Mouse (Mus musculus) layer of hippocampus, adult 9-10 months (tissue): Measurements from ENCODE around the gene Agap1.

Experiments used
- DNase-seq: peaks from one replicate; pipeline ENCODE4 v3.0.0; 2022; ENCODE audit warnings: low spot score

Gene Agap1

DNA sequence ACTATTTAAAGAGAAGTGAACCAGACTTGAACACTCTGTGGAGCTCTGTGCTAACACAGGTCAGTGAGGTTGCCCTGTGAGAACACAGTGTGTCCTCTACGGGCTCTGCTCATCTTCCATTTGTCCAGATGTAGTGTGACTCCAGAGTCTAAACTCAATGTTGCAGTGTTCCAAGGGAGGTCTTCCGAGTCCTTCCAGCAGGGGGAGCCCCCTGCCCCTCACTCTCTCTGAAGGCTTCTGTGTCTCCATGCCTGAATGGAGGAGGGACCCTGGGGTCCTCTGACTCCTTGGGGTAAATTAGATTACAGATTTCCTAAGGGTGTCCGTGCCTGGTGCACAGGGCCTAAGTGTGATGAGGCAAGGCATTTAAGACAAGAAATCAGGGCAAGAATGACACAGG, 302.9 kb downstream of the Agap1 start:
- DNase-seq, result no peak

DNA sequence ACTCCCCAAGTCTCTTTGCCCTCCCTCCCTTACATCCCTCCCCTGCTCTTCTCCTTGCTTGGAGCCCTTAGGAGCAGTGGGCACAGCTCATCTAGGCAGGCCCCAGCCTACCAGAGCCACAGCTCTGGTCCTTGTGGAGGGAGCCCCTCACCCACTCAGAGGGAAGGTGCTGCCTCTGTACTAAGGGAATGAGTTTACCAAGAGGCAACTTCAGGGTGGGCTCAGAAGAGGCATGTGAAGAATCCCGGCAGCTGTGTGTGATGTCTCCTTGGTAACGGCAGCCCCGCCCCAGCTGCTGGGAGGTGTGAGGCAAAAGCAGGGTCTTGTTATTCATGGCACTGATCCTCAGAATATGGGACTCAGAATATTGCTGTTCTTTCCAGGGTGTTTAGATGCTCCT, 309.3 kb downstream of the Agap1 start:
- DNase-seq, result no peak

DNA sequence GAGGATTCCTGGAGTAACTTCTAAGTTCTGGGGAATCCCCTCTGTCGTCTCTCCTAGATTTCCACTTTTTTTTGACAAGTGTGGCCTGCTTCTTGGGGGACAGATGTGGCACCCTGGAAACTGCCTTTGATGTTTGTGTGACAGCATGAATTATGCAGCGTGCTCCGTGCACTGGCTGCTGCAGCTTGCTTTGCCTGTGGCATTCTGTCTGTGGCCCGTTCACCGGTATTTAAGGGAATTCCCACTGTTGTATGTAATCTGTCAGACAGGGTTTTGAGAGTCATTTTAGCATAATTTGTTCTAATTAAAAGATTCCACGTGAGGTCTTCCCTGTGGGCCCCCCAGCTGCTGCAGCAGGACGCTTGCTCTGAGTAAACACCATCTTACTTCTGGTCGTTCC, 312.3 kb downstream of the Agap1 start:
- DNase-seq, result no peak

DNA sequence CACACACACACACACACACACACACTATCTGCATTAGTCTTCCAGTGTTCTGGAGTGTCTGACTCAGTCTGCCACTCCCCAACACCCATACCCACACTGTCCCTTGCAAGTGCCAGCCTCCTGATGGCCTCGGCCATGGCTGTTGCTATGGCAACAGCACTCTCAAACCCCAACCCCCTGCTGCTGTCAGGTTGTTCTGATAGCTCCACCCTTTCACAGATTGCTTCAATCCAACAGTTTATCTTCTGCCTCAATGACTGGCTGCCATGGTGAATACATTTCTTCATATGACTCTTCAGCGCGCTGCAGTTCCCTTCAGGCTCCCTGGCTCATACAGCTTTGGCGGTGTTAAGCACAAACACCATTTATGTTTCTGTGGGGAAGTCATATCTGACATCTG, 315.0 kb downstream of the Agap1 start:
- no peak for DNase-seq

DNA sequence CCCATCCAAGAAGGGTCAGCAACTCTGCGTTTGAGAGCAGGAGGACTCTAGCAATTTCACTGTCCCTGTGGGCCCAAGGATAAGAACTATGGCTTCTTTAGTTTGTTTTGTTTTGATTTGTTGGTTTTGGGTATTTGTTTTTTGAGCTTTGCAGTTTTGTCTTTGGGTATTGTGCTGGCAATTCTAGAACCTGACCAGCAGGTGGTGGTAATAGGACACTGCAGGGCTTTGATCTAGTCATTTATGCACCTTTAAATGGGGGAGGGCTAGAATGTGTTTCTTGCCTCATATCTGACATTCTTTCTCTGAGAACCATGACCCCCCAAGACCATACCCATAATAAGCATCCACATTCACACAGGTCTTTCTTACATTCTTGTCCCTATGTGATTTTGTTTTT, 315.7 kb downstream of the Agap1 start:
- DNase-seq, result no peak

DNA sequence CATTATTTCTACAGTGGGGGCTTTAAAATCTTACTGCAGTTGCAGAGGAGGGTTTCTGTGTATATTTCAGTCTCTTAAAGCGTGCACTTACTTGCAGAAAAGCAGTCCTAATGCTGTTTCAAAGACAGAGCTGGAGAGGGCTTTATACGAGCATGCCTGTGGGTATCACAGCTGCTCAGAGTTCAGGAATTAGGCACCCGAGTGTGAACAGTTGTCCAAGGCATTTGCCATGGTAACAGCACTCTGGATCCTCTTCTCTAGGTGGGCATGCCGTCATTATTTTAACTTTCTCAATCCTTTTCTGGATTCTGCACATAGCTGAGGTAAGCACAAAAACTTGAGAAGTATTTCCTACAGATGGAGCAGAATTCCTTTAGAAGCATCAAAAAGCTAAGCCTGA, 321.1 kb downstream of the Agap1 start:
- DNase-seq, result no peak

DNA sequence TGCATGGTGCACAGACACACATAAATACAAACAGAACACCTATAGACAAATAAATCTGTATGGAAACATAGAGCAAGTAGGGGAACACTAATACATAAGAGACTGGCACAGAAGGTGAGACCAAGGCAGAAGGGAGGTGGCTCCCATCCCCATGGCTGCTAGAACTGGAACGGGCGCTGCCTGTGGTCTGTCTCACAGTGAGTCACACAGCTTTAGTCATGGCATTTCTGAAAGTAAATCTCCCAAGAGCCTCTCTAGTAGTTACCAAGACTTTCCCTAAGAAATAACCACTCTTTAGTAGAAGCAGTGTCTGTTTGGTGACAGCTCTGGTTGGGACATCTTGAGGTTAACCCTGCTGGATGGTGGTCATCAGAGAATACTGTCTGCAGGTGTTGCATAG, 326.1 kb downstream of the Agap1 start:
- no peak for DNase-seq

DNA sequence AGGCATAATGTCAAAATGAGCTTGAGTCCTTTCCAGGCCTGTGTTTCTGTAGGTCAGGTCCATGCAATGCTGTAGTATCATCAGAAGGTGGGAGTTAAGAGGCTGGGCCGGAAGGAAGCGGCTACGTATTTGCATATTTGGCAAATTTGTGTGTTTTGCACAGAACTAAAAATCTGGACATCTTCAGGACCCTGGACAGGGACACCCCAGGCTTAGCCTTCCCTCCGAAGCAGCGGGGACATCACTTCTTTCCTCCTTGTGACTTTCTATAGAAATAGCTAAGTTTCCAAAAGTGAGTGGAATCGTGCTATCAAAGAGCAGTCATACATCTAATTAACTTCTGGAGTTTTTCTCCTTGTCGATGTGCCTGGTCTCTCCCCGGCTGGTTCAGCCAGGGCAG, 327.3 kb downstream of the Agap1 start:
- no peak for DNase-seq

DNA sequence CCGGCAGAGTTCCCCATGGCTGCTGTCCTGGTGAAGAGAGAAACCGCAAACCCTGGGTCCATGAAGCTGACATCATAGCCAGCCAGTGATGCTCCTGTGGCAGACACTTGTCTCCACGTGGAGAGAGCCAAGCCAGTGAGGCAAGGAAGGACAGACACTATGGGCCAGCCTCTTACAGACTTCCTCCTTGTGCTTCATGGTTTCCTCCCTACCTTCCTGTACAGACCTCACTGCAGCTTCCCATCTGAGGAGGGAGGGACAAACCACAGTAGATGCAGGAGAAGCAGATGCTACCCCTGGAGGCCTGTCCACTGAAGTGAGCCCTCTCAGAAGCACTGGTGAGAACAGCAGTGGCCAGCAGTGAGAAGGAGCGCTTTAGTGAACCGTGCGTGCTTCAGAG, 332.2 kb downstream of the Agap1 start:
- no peak for DNase-seq

DNA sequence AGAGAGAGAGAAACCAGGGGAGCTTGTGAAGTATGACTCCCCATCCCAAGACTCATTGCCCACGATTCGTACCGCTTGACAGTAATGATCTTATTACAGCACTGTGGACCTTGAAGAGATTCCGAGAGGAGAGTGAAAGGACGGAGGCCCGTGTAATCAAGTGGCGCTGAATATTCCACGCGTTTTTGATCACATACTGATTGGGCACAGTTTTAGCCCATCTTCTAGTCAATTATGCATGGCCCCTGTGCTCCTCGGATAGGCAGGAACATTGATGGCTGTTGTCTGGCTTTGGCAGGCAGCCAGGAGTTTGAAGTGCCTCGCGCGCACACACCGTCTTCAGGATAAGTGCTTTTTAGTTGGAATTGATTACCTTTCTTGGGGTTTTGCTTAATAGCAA, 344.1 kb downstream of the Agap1 start:
- DNase-seq, result no peak

DNA sequence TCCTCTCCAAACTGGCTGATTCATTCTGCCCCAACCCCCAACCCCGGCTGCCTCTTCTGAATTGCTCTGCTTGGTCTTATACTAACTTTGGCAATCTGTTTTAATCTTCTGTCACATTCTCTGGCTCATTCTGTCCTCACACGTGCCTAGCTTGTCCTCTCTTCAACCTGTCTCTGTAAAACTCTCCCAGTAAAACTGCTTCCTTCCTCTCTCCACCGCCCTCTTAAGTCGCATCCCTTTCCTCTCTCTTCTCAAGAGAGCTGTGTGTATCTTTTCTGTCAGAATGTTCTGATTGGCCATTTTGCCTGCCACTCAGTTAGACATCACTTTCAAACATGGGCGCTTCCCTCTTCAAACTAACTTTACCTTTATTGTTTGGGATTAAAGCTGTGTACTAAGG, 346.9 kb downstream of the Agap1 start:
- DNase-seq, result peak; percentile 12

DNA sequence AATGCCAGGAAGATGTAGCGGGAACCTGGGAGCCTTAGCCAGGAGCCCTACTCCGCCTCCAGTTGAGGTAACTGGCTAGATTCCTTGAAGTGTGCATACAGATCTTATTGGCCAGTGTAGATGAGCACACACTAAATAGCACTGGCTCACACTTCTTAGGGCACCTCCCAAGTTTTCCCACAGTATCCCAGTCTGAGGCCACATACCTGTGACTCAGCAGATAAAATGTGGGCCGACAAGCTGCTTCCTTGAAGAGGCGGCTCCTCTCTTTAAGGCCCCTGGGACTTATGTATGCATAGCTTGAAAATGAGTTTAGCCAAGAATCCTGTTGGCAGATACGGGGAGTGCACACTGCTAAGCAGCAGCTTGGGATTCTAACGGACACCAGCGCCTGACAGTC, 350.4 kb downstream of the Agap1 start:
- no peak for DNase-seq

DNA sequence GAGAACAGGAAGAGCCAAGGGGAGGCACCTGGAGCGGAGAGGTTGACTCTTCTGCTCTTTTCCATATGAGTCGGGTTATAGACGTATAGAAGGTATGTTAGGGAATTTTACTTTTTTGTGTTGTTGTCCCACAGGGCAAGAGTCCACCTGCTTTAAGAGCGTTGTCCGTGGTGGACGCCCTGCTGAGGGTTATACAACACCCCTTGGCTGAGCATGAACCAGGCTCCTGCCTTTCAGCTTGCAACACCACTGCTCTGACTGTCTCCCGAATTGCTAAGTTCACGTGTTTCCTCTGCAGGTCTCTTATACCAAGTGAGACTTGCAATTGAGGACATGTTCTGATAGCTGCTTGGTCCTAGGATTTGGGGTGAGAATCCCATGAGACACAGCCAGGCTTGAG, 358.2 kb downstream of the Agap1 start:
- DNase-seq, result no peak

DNA sequence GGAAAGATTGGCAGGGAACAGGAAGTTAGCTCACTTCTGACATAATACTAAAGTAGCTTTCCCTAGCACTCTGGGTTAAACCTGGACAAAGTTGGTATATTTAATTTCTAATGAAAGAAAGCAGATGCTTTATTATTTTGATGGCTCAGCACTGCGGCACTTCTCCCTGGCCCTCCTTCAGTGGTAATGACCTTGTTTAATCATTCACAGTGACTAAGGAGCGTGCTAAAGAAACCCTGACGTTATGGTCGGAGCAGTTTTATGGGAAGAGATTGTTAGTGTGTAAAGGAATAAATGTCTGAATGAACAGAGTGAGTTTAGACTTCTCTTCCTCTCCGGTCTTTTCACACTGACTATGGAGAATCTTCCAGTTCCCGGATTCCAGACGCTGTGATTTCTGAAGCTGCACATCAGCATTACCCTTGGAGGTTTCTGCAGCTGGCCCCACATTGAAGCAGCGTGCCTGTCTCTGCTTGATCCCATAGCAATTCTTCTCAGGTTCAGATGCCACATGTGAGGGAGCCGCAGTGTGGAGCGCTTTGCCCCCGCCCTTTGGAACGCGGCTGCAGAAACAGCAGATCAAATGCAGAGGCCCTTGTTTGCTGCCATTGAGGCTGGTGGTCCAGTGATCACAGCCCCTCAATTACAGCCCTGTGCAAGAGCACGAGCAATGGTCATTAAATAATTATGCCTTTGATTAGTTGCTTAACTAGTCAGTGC, 362.0 kb downstream of the Agap1 start:
- no peak for DNase-seq

DNA sequence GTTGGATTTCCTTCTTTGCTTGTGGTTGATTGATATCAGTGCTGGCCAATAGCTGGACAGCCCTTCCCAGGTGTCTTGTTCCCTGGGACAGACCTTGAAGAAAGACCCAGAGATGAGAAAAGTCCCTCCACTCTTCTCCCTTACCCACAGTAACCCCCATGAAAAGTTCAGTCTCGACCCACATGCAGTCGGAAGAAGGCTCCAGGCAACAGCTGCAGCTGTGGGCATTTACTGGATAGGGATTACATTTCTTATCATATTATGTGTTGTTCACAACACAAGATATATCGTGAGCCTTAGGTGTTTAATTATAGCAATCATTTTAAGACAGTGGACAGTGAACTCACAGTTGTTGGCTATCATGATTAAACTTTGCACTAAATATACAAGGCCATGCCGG, 367.2 kb downstream of the Agap1 start:
- no peak for DNase-seq

DNA sequence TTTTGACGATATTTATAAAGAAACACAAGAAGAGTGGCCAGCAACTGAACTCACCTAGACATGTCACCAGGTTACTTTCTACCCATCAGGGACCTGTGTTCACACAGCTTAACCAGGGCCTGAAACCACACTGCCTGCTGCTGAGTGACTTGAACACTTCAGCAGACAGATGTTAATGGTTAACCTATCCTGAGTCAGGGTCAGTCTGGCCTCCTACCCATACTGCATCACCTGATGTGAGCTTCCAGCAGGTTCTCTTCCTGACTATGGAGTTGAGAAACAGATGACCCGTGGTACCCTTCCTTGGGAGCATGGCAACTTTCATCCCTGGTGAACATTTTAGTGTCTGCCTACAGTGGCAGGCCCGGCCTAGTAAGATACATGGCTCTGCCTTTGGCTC, 367.8 kb downstream of the Agap1 start:
- DNase-seq, result no peak

DNA sequence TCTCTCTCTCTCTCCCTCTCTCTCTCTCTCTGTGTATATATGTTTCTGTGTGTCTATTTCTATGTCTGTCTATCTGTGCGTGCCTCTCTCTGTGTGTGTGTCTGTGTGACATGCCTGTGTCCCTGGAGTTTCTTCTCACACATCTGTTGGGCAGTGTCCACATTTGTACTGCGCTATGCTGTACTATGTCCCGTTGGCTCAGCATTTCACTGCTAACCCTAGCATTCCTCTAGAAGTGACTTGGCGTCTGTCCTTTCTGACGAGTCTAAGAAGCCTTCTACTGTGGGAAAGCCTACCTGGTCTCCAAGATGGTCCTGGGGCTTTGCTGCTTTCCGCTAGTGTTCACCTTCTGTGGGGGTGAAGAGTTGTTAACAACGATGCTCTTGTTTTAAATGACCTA, 368.4 kb downstream of the Agap1 start:
- no peak for DNase-seq

DNA sequence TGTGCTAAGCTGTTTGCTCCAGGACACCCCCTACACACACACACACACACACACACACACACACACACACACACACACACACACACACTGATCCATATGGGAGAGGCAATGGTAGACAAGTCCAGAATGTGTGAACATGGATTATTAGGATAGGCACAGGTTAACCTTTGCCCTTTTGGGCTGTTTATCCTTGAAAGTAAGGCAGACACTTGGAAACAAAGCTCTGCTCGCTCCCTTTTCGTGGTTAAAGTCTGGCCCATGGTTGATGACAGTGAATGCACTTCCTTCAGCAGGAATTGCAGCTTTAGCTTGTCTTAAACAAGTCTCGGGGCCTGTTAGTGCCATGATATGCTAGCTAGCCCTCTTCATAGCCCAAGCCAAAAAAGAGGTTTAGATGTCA, 372.4 kb downstream of the Agap1 start:
- no peak for DNase-seq

DNA sequence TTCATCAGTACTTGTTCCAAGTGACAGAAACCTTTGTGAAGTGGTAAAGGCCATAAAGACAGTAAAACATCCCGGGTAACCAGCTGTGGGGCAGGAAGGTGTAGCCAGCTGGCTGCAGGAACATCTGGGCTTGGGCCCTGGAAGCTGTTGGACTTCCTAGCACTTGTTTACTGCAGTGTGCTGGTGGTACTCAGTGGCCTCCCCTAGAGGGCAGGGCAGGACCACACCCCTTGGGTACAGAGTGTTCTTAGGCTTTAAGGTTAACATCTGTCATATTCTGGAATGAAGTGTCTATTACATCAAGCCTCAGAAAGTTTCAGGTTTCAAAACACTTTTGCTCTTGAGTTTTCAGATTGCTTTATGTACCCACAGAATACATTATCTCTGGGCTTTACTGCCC, 376.5 kb downstream of the Agap1 start:
- no peak for DNase-seq

DNA sequence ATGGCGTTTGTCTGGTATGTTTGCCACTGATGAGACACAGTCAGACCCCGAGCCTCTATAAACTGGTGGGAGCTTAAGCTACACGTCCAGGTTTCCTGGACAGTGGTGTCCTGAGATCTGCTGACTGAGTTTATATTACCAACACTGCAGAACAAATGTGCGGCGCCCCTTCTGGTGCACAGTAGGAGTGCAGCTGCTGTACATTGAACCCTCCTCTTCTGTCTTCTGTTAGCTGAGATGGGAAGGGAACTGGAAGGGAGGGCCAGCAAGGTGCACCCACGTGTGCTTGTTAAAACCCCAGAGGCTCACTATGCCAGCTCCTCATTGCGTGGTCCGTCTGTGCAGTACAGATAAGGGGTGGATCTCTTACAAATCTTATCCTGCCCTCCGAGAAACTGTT, 389.5 kb downstream of the Agap1 start:
- no peak for DNase-seq

DNA sequence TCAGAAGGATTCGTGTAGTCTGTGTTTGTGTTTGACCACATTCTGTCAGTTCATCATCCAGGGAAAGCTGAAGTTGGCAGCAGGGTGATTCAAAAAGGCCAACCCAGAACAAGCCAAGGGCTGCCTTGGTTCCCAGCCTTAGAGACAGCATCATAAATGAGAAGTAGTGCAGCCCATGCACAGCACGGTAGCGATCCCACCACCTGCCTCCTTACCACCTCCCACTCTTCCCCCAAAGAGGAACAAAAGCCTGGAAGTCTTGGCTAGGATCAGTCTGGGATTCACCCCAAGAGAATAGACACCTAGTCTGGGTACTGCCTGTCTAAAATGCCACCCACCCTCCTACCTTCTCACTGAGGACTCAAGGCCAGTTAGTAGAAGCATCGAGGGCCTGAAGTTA, 390.9 kb downstream of the Agap1 start:
- DNase-seq, result no peak

DNA sequence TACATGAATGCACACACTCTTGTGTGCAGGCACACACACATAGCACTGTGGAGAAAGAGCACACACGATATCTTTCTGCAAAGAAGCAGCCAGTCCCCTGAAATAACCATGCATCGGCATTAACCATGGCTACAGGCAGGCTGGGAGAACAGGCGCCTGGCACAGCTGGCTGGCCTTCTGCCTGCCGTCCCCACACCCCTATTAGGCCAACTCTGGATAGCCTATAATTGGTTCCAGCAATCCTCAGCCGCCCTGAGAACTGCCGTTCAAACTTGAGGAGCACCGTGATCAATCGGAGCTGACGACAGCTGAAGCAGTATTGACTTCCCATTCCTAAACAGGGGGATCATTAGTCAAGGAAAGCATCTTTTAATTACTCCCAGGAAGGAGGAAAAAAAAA, 391.5 kb downstream of the Agap1 start:
- DNase-seq, result no peak

DNA sequence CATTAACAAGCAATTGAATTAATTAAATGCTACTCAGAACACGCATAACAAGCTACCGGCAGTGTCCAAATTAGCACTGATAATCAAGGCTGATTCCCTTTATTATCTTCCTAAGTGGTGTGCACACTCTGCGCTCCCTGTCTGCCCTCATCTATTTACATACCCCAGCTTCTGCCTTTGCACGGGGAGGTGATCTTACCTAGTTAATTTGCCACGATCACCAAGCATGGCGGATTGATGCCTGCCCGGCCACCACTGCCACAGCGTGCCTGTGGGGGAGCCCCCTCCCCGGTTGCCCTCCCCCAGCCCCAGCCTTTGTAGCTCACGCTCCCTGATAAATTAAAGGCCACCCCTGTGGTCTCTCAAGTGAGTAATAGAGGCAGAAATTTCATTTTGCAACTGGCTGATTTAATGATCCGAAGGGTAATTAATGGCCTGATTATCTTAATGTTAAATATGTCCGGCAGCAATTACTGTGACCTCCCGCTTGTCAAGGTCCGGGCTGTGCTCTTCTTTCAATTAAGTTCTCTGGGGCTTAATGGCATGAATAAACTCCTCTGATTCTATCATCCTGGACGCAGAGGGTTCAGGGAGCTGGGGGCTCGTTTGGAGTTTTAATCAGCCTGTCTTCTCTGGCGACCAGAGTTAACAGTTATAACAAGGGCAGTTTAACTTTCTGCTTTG, 393.9 kb downstream of the Agap1 start:
- DNase-seq, result no peak

DNA sequence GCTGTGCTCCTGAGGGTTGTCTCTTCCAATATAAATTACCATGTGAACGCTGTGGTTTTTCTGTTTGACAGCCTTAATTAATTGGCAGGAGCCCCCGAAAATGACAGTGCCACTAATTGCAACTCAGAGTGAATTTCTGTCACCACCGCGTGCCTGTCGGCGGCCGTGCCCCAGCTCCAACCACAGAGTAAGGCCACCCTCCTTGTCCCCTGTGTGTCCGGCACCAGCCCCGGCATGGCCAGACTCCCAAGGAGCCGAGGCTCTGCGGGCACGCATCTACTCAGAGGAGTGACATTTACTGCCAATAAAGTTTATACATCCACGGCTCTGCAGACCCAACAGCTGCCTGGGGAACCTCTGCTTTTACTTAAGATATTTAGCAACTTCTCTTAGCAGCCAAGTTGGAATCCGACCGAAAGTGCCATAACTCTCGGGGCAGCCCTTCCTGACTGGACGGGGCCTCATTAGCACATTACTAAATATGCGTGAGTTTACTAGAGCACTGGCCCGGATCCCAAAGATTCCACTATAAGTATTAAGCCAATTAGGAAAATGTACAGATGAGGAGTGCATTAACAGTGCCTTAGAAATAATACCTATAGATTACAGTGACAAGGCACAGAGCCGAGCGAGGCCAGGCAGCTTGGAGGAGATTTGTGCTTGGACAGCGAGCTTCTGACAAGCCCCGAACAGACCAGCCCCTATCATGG, 394.7 kb downstream of the Agap1 start:
- DNase-seq, result no peak
